Mouse (Mus musculus) forebrain, embryonic 16.5 days (tissue): ENCODE results near the gene Usp39. TPM values are rescaled to one million over a fixed set of nuclear protein-coding genes. Genes with fewer than 3 reads are reported as not detected.

ENCODE experiments used
- ATAC-seq: fragments of 200-750 bp; cut with Nextera tagmentation; 2 replicates; pipeline ENCODE4 v1.8.0; 2017; ENCODE audit warnings: mild to moderate bottlenecking, moderate library complexity
- H3K27ac ChIP-seq: fragments of 300-500 bp; sonication (generic); 2 replicates; pipeline ENCODE4 v1.5.1; 2014; ENCODE audit warnings: low read length, control low read depth
- H3K27me3 ChIP-seq: fragments of 300-500 bp; sonication (generic); replicated peaks from 2 replicates; pipeline ENCODE4 v1.6.1; 2014; ENCODE audit warnings: low read length; ENCODE audit not compliant: control insufficient read depth, insufficient read depth
- H3K36me3 ChIP-seq: fragments of 300-500 bp; sonication (generic); 2 replicates; pipeline ENCODE4 v1.6.1; 2014; ENCODE audit not compliant: control insufficient read depth, insufficient read depth
- H3K4me1 ChIP-seq: fragments of 300-500 bp; sonication (generic); replicated peaks from 2 replicates; pipeline ENCODE4 v1.6.1; 2014; ENCODE audit warnings: low read length; ENCODE audit not compliant: control insufficient read depth, insufficient read depth
- H3K4me2 ChIP-seq: fragments of 300-500 bp; sonication (generic); 2 replicates; pipeline ENCODE4 v1.6.1; 2014; ENCODE audit warnings: mild to moderate bottlenecking, low read length, control low read depth
- H3K4me3 ChIP-seq: fragments of 300-500 bp; sonication (generic); replicated peaks from 2 replicates; pipeline ENCODE4 v1.5.1; 2014; ENCODE audit warnings: mild to moderate bottlenecking, low read length, control low read depth
- H3K9ac ChIP-seq: fragments of 300-500 bp; sonication (generic); replicated peaks from 2 replicates; pipeline ENCODE4 v1.6.1; 2014; ENCODE audit warnings: low read depth, low read length, control low read depth
- H3K9me3 ChIP-seq: fragments of 300-500 bp; sonication (generic); 2 replicates; pipeline ENCODE4 v1.6.1; 2016; ENCODE audit warnings: low read length; ENCODE audit not compliant: control insufficient read depth
- WGBS: fragments of 180-500 bp; shearing (Covaris S2); extraction: QIAGEN DNeasy Blood & Tissue Kit; methylation state at CpG from one replicate; pipeline ENCODE4 v1.1.7; 2014; 5-methylcytosine and 5-hydroxymethylcytosine counted together
- polyA plus RNA-seq: library from polyadenylated mRNA; unstranded; fragments of >200 nt; fragmentation: Nextera tagmentation; extraction: Ambion mirVana; gene quantifications from 2 replicates; pipeline ENCODE4 v1.2.1, GENCODE M21; 2015

The Usp39 gene
- polyA plus RNA-seq, 1 experiment from 2014 or later = 48.5 TPM

- WGBS = 91% methylated on average over 6 of the region's 6 CpGs
- Histone ChIP-seq H3K4me1 (peaks cover 1% of the 10 kb centered on the region; the same call in 1 of the 2 replicates), H3K27ac (no peak overlapping the region), H3K4me2 (no peak overlapping the region), H3K9ac (no peak overlapping the region), H3K36me3 (no peaks in the 10 kb centered on the region), H3K9me3 (no peaks in the 10 kb centered on the region), H3K27me3 (no peaks in the 10 kb centered on the region), H3K4me3 (no peak overlapping the region)
- no peak for ATAC-seq
These were observed 68.8 kb downstream of the Usp39 start for GRCm38 (mm10) chr6:72276141-72276540.

GRCm38 (mm10) chr6:72275527-72275926 is 69.5 kb downstream of the Usp39 start:
- H3K36me3 ChIP-seq = no peaks in the 10 kb centered on the region
- H3K4me2 ChIP-seq = no peak overlapping the region
- no peak overlapping the region for H3K9ac ChIP-seq
- H3K27me3 ChIP-seq = no peaks in the 10 kb centered on the region
- H3K27ac ChIP-seq = no peak overlapping the region
- no peak for ATAC-seq
- peaks cover 6% of the 10 kb centered on the region for H3K4me1 ChIP-seq
- no peaks in the 10 kb centered on the region for H3K9me3 ChIP-seq
- 71% methylated on average over 4 of the region's 4 CpGs for WGBS
- no peak overlapping the region for H3K4me3 ChIP-seq

- Histone ChIP-seq H3K27ac (no peak overlapping the region), H3K4me2 (no peak overlapping the region), H3K9ac (no peak overlapping the region), H3K36me3 (no peaks in the 10 kb centered on the region), H3K9me3 (no peaks in the 10 kb centered on the region), H3K4me3 (no peak overlapping the region), H3K4me1 (peaks cover 10% of the 10 kb centered on the region), H3K27me3 (no peaks in the 10 kb centered on the region)
- no peak for ATAC-seq
- WGBS = 85% methylated on average over 6 of the region's 6 CpGs
These were observed 71.8 kb downstream of the Usp39 start for GRCm38 (mm10) chr6:72273153-72273552.

DNA sequence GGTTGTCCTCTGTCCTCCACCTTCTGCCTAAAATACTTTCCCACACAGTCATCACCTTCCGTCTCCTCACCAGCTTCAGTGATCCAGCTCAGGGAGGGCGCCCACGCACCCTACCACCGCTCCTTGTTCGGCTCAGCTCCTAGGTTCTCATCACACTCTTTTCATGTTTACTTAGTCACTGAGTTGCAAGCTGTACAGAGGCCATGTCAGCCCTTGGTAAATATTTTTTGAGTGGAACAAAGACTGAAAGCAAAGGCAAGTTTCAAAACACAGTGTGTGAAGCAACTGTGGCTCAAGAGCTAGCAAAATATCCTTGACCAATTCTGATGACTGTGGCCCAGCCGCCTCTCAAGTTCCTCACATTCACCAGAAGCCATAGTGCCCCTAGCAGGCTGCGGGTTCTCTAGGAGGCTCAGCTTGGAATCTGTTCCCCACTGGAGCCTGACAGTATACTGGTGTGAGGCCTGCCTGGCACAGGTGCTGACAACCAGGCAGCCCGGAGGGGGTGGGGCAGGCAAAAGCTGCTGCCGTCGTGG is 72.8 kb downstream of the Usp39 start:
- Histone ChIP-seq H3K9me3 (no peaks in the 10 kb centered on the region), H3K36me3 (no peaks in the 10 kb centered on the region), H3K4me3 (no peak overlapping the region), H3K4me1 (peaks cover 10% of the 10 kb centered on the region), H3K27me3 (no peaks in the 10 kb centered on the region), H3K4me2 (no peak overlapping the region), H3K9ac (no peak overlapping the region), H3K27ac (no peak overlapping the region)
- ATAC-seq = no peak
- WGBS = 77% methylated on average over 10 of the region's 10 CpGs

DNA sequence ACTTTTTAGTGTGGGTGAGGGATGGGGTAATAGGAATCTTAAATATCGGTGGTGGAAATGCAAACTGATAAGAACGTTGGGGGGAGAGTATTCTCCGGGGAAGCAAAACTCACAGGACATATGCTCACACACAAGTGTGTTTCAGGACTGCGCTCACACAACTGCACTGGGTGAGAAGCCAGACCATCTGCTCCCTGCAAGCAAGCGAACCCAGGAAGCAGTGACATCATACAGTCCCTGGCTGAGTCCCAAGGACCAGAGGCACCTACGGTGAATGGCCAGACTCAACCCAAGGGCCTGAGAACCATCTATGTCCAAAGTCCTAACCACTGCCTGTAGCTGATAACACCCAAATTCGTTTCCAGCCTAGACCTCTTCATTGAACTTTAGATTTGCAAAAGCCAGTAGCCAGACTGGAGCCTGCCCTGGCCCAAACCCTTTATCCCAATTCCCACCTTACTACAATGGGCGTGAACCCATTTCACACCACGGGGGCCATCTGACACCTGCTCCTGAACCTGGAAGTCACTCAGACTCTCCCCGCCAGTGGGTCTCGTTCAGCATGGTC is 73.9 kb downstream of the Usp39 start:
- H3K27ac ChIP-seq = no peak overlapping the region
- H3K4me2 ChIP-seq = no peak overlapping the region
- no peaks in the 10 kb centered on the region for H3K9me3 ChIP-seq
- WGBS = 63% methylated on average over 11 of the region's 11 CpGs
- H3K9ac ChIP-seq = no peak overlapping the region
- ATAC-seq = peak; percentile 89
- H3K36me3 ChIP-seq = no peaks in the 10 kb centered on the region
- H3K4me1 ChIP-seq = peaks cover 10% of the 10 kb centered on the region
- H3K27me3 ChIP-seq = no peaks in the 10 kb centered on the region
- H3K4me3 ChIP-seq = no peak overlapping the region

GRCm38 (mm10) chr6:72270258-72270657 is 74.7 kb downstream of the Usp39 start:
- Histone ChIP-seq H3K27me3 (no peaks in the 10 kb centered on the region), H3K9ac (no peak overlapping the region)
- WGBS = 65% methylated on average over 5 of the region's 5 CpGs

More at GRCm38 (mm10) chr6:72270258-72270657, 74.7 kb downstream of the Usp39 start:
- no peak overlapping the region for H3K27ac ChIP-seq
- H3K36me3 ChIP-seq = no peaks in the 10 kb centered on the region
- no peaks in the 10 kb centered on the region for H3K9me3 ChIP-seq
- no peak overlapping the region for H3K4me2 ChIP-seq
- no peak for ATAC-seq
- no peak overlapping the region for H3K4me3 ChIP-seq
- peaks cover 10% of the 10 kb centered on the region for H3K4me1 ChIP-seq

Other genes starting within 250 kb of the Usp39 start
- gene St3gal5, start 247.6 kb downstream of the Usp39 start, polyA plus RNA-seq = 46.8 and 52.9 TPM in 2 replicates
- 2.7 and 3.0 TPM in 2 replicates for gene Atoh8, start 109.6 kb downstream of the Usp39 start, polyA plus RNA-seq
- gene Sftpb, start 40.6 kb downstream of the Usp39 start, polyA plus RNA-seq = 0.14 and 0.29 TPM in 2 replicates
- 19.7 and 20.9 TPM in 2 replicates for gene 0610030E20Rik, start 2.1 kb upstream of the Usp39 start, polyA plus RNA-seq
- gene Tmem150a, start 10.3 kb upstream of the Usp39 start, polyA plus RNA-seq = 17.9 and 21.0 TPM in 2 replicates
- gene Rnf181, start 21.8 kb upstream of the Usp39 start, polyA plus RNA-seq = 127 and 139 TPM in 2 replicates
- 10.5 and 12.6 TPM in 2 replicates for gene Vamp5, start 35.3 kb upstream of the Usp39 start, polyA plus RNA-seq
- 14.4 and 14.6 TPM in 2 replicates for gene Vamp8, start 45.5 kb upstream of the Usp39 start, polyA plus RNA-seq
- 16.4 and 17.2 TPM in 2 replicates for gene Ggcx, start 69.1 kb upstream of the Usp39 start, polyA plus RNA-seq
- gene Mat2a, start 94.4 kb upstream of the Usp39 start, polyA plus RNA-seq = 399 TPM in 2 replicates
- gene Sh2d6, start 176.5 kb upstream of the Usp39 start, polyA plus RNA-seq = 0.39 and 0.52 TPM in 2 replicates
- gene Capg, start 199.2 kb upstream of the Usp39 start, polyA plus RNA-seq = 4.9 and 5.4 TPM in 2 replicates